Mouse (Mus musculus) A20 (cell line): ENCODE measurements around the gene Plce1.

Experiments
- DNase-seq: peaks from one replicate; pipeline ENCODE4 v3.0.0-alpha.2; 2011; ENCODE audit warnings: low read depth, low spot score

The Plce1 gene

GRCm38 (mm10) chr19:38498233-38498632 lies 17.3 kb downstream of the Plce1 start:
- DNase-seq, result no peak

- DNase-seq, result no peak
These were observed 23.7 kb downstream of the Plce1 start for GRCm38 (mm10) chr19:38504597-38504996.

GRCm38 (mm10) chr19:38506131-38506530 lies 25.2 kb downstream of the Plce1 start:
- no peak for DNase-seq

GRCm38 (mm10) chr19:38507251-38507965 lies 26.5 kb downstream of the Plce1 start:
- DNase-seq, result no peak

GRCm38 (mm10) chr19:38507966-38508625 lies 27.2 kb downstream of the Plce1 start:
- no peak for DNase-seq

- DNase-seq, result no peak
These were observed 33.7 kb downstream of the Plce1 start for GRCm38 (mm10) chr19:38514417-38515184.

GRCm38 (mm10) chr19:38526855-38527254 lies 45.9 kb downstream of the Plce1 start:
- no peak for DNase-seq

GRCm38 (mm10) chr19:38527475-38527874 lies 46.6 kb downstream of the Plce1 start:
- DNase-seq, result no peak

GRCm38 (mm10) chr19:38533230-38533629 lies 52.3 kb downstream of the Plce1 start:
- no peak for DNase-seq

GRCm38 (mm10) chr19:38539338-38539737 lies 58.4 kb downstream of the Plce1 start:
- DNase-seq, result no peak

GRCm38 (mm10) chr19:38540549-38540948 lies 59.6 kb downstream of the Plce1 start:
- DNase-seq, result no peak

GRCm38 (mm10) chr19:38549487-38550058 lies 68.7 kb downstream of the Plce1 start:
- DNase-seq, result no peak

- DNase-seq, result no peak
These were observed 72.6 kb downstream of the Plce1 start for GRCm38 (mm10) chr19:38553551-38553950.

GRCm38 (mm10) chr19:38555399-38555798 lies 74.5 kb downstream of the Plce1 start:
- no peak for DNase-seq

- no peak for DNase-seq
These were observed 77.9 kb downstream of the Plce1 start for GRCm38 (mm10) chr19:38558816-38559215.

GRCm38 (mm10) chr19:38561887-38562286 lies 81.0 kb downstream of the Plce1 start:
- DNase-seq, result peak; percentile 40

- no peak for DNase-seq
These were observed 85.2 kb downstream of the Plce1 start for GRCm38 (mm10) chr19:38566156-38566555.

GRCm38 (mm10) chr19:38566752-38567151 lies 85.8 kb downstream of the Plce1 start:
- no peak for DNase-seq

GRCm38 (mm10) chr19:38567331-38567730 lies 86.4 kb downstream of the Plce1 start:
- no peak for DNase-seq

- DNase-seq, result no peak
These were observed 97.7 kb downstream of the Plce1 start for GRCm38 (mm10) chr19:38578554-38579146.

- no peak for DNase-seq
These were observed 102.0 kb downstream of the Plce1 start for GRCm38 (mm10) chr19:38582861-38583260.

- DNase-seq, result peak; percentile 35
These were observed 106.7 kb downstream of the Plce1 start for GRCm38 (mm10) chr19:38587559-38587958.
